Mouse (Mus musculus): Measurements from ENCODE around the gene Atp1a4. TPM values are rescaled to one million over a fixed set of nuclear protein-coding genes. Genes with fewer than 3 reads are reported as not detected.

Gene Atp1a4
- total RNA-seq, 2 experiments from 2014 or later, result not detected

GRCm38 (mm10) chr1:172198316-172198715, 59.9 kb downstream of the Atp1a4 start:
- H3K4me3 ChIP-seq, result no peak overlapping the region
- no peak for TF ChIP-seq CTCF (conservative IDR thresholded peaks at IDR 0.05)
- peak in 1 of 2 experiments; percentile 7 for DNase-seq (ENCODE audit: low spot score in 2 of 2)
- peak overlapping the region; percentile 68 for H3K27ac ChIP-seq

GRCm38 (mm10) chr1:172197851-172198250, 60.4 kb downstream of the Atp1a4 start:
- DNase-seq (ENCODE audit: low spot score in 2 of 2), result peak in 1 of 2 experiments; percentile 14
- Histone ChIP-seq H3K27ac (peak overlapping the region; percentile 68), H3K4me3 (no peak overlapping the region)
- no peak for TF ChIP-seq CTCF (conservative IDR thresholded peaks at IDR 0.05)

GRCm38 (mm10) chr1:172197146-172197545, 61.1 kb downstream of the Atp1a4 start:
- no peak for DNase-seq (ENCODE audit: low spot score in 2 of 2)
- H3K27ac ChIP-seq, result peak overlapping the region; percentile 68
- H3K4me3 ChIP-seq, result no peak overlapping the region
- TF ChIP-seq CTCF (conservative IDR thresholded peaks at IDR 0.05), result no peak

- DNase-seq (ENCODE audit: low spot score in 2 of 2), result no peak
- Histone ChIP-seq H3K4me3 (no peak overlapping the region), H3K27ac (peak overlapping the region; percentile 48; the same call in 1 of the 2 replicates)
- TF ChIP-seq CTCF (conservative IDR thresholded peaks at IDR 0.05), result no peak
Observed at GRCm38 (mm10) chr1:172194435-172194834, 63.8 kb downstream of the Atp1a4 start.

GRCm38 (mm10) chr1:172192217-172192616, 66.0 kb downstream of the Atp1a4 start:
- H3K4me3 ChIP-seq, result no peak overlapping the region
- H3K27ac ChIP-seq, result peak overlapping the region; percentile 48; the same call in 1 of the 2 replicates
- no peak for TF ChIP-seq CTCF (conservative IDR thresholded peaks at IDR 0.05)
- DNase-seq (ENCODE audit: low spot score in 2 of 2), result no peak

- H3K27ac ChIP-seq, result peak overlapping the region; percentile 48
- H3K4me3 ChIP-seq, result no peak overlapping the region
- peak; percentile 56 for TF ChIP-seq CTCF (conservative IDR thresholded peaks at IDR 0.05)
- no peak for DNase-seq (ENCODE audit: low spot score in 2 of 2)
Observed at GRCm38 (mm10) chr1:172191578-172191977, 66.6 kb downstream of the Atp1a4 start.

GRCm38 (mm10) chr1:172188891-172189290, 69.3 kb downstream of the Atp1a4 start:
- H3K27ac ChIP-seq, result no peak overlapping the region
- no peak overlapping the region for H3K4me3 ChIP-seq
- no peak for DNase-seq (ENCODE audit: low spot score in 2 of 2)
- peak; percentile 66 for TF ChIP-seq CTCF (conservative IDR thresholded peaks at IDR 0.05)

- H3K27ac ChIP-seq, result no peak overlapping the region
- TF ChIP-seq CTCF (conservative IDR thresholded peaks at IDR 0.05), result peak; percentile 45
- no peak for DNase-seq (ENCODE audit: low spot score in 2 of 2)
- H3K4me3 ChIP-seq, result no peak overlapping the region
Observed at GRCm38 (mm10) chr1:172186401-172187289, 71.6 kb downstream of the Atp1a4 start.

GRCm38 (mm10) chr1:172183915-172184314, 74.3 kb downstream of the Atp1a4 start:
- no peak for TF ChIP-seq CTCF (conservative IDR thresholded peaks at IDR 0.05)
- no peak overlapping the region for H3K4me3 ChIP-seq
- DNase-seq (ENCODE audit: low spot score in 2 of 2), result no peak
- H3K27ac ChIP-seq, result no peak overlapping the region

GRCm38 (mm10) chr1:172183056-172183455, 75.2 kb downstream of the Atp1a4 start:
- no peak for TF ChIP-seq CTCF (conservative IDR thresholded peaks at IDR 0.05)
- DNase-seq (ENCODE audit: low spot score in 2 of 2), result no peak
- no peak overlapping the region for H3K27ac ChIP-seq
- H3K4me3 ChIP-seq, result no peak overlapping the region

GRCm38 (mm10) chr1:172181777-172182176, 76.4 kb downstream of the Atp1a4 start:
- DNase-seq (ENCODE audit: low spot score in 2 of 2), result no peak
- no peak for TF ChIP-seq CTCF (conservative IDR thresholded peaks at IDR 0.05)
- H3K27ac ChIP-seq, result no peak overlapping the region
- H3K4me3 ChIP-seq, result no peak overlapping the region

GRCm38 (mm10) chr1:172180881-172181280, 77.3 kb downstream of the Atp1a4 start:
- Histone ChIP-seq H3K27ac (no peak overlapping the region), H3K4me3 (no peak overlapping the region)
- no peak for TF ChIP-seq CTCF (conservative IDR thresholded peaks at IDR 0.05)
- no peak for DNase-seq (ENCODE audit: low spot score in 2 of 2)

GRCm38 (mm10) chr1:172179102-172179501, 79.1 kb downstream of the Atp1a4 start:
- no peak for DNase-seq (ENCODE audit: low spot score in 2 of 2)
- Histone ChIP-seq H3K27ac (no peak overlapping the region), H3K4me3 (no peak overlapping the region)
- TF ChIP-seq CTCF (conservative IDR thresholded peaks at IDR 0.05), result no peak

GRCm38 (mm10) chr1:172177791-172178190, 80.4 kb downstream of the Atp1a4 start:
- peak overlapping the region; percentile 32; the same call in 1 of the 2 replicates for H3K27ac ChIP-seq
- DNase-seq (ENCODE audit: low spot score in 2 of 2), result no peak
- TF ChIP-seq CTCF (conservative IDR thresholded peaks at IDR 0.05), result no peak
- H3K4me3 ChIP-seq, result no peak overlapping the region

Other genes with a start within 250 kb of the Atp1a4 start
- gene Vangl2, start 230.0 kb downstream of the Atp1a4 start, total RNA-seq (2021), result 10 to 100 TPM; 15.0 to 18.2 TPM
- gene Nhlh1, start 200.8 kb downstream of the Atp1a4 start, total RNA-seq (2021), result 1 to 10 TPM in 1 of 2 experiments, under 1 TPM in 1; 0.79 to 1.2 TPM
- gene Copa, start 175.9 kb downstream of the Atp1a4 start, total RNA-seq (2021), result 100 to 1,000 TPM; 146 to 147 TPM
- gene Ncstn, start 175.6 kb downstream of the Atp1a4 start, total RNA-seq (2021), result 10 to 100 TPM; 58.1 to 63.3 TPM
- gene Pex19, start 131.7 kb downstream of the Atp1a4 start, total RNA-seq (2021), result 10 to 100 TPM; 84.9 to 88.3 TPM
- 100 to 1,000 TPM; 114 to 116 TPM for gene Dcaf8, start 110.3 kb downstream of the Atp1a4 start, total RNA-seq (2021)
- 100 to 1,000 TPM; 421 to 428 TPM for gene Pea15a, start 51.6 kb downstream of the Atp1a4 start, total RNA-seq (2021)
- gene Casq1, start 38.5 kb downstream of the Atp1a4 start, total RNA-seq (2021), result under 1 TPM; 0.37 to 0.51 TPM
- gene Igsf8, start 3.2 kb upstream of the Atp1a4 start, total RNA-seq (2021), result 100 to 1,000 TPM; 255 to 257 TPM
- 100 to 1,000 TPM; 585 to 600 TPM for gene Atp1a2, start 39.6 kb upstream of the Atp1a4 start, total RNA-seq (2021)
- 10 to 100 TPM; 67.2 to 69.2 TPM for gene Kcnj9, start 70.9 kb upstream of the Atp1a4 start, total RNA-seq (2021)
- gene Kcnj10, start 82.8 kb upstream of the Atp1a4 start, total RNA-seq (2021), result 10 to 100 TPM; 83.2 to 91.6 TPM
- gene Pigm, start 118.1 kb upstream of the Atp1a4 start, total RNA-seq (2021), result 1 to 10 TPM; 8.3 to 9.2 TPM
- under 1 TPM in 1 of 2 experiments, not detected in 1; 0.38 TPM for gene Slamf9, start 216.9 kb upstream of the Atp1a4 start, total RNA-seq (2021)
- gene Igsf9, start 223.4 kb upstream of the Atp1a4 start, total RNA-seq (2021), result 1 to 10 TPM; 5.7 to 9.2 TPM
- 10 to 100 TPM in 1 of 2 experiments, 1 to 10 TPM in 1; 7.9 to 13.1 TPM for gene Tagln2, start 241.6 kb upstream of the Atp1a4 start, total RNA-seq (2021)